Mouse (Mus musculus) cerebellum, postnatal 36 days (tissue): ENCODE measurements around the gene Gm7347.
"Not testable (repeated sequence)": the region's sequence is repeated elsewhere in the genome, so short reads cannot be mapped to it uniquely, and the experiment has no call there.

Experiments
- DNase-seq, 2 experiments: peaks; one replicate each; pipeline ENCODE4 v3.0.0; 2021 to 2022; ENCODE audit warnings: mixed read lengths in 2 of 2

Gene Gm7347

GRCm38 (mm10) chr5:26058481-26058880 lies at the start of gene Gm7347:
Gm7347 (minus strand) TSS chr5:26058581.
- not testable (repeated sequence) for DNase-seq

- not testable (repeated sequence) for DNase-seq
These were observed 46.9 kb upstream of the Gm7347 start, which contains the start of gene 5031410I06Rik for GRCm38 (mm10) chr5:26105262-26105661. 5031410I06Rik (minus strand) TSS chr5:26105362.

GRCm38 (mm10) chr5:26089191-26089590 lies 30.8 kb upstream of the Gm7347 start, which contains the start of gene Gm10471:
Gm10471 (minus strand) TSS chr5:26089291.
- DNase-seq, result not testable (repeated sequence)

- not testable (repeated sequence) for DNase-seq
These were observed 20.6 kb upstream of the Gm7347 start for GRCm38 (mm10) chr5:26079023-26079422.

- no peak for DNase-seq
These were observed 12.3 kb upstream of the Gm7347 start for GRCm38 (mm10) chr5:26070716-26071115.

DNA sequence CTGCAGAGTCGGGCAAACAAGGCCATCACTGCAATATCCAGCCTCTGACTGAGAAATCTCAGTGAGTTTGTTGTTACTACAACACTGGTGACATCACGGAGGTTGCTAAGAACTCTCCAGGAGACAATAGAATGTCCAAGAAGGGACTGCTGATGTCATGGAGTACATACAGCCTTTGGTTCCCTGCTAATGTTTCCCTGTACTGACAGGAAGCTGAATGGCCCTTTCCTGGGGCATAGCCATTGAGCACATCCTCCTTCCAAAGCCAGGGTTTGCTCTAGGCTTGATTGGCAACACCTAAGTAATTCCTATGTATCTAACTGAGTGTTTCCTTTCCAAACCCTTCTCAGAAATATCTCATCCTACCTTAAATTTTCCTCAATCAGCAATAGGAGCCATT lies 18.9 kb downstream of the Gm7347 start, which contains the start of gene Speer4a:
Gene Speer4a, minus strand, starts transcription at position 101 of the 400 bp plus-strand sequence.
- DNase-seq, result not testable (repeated sequence)

DNA sequence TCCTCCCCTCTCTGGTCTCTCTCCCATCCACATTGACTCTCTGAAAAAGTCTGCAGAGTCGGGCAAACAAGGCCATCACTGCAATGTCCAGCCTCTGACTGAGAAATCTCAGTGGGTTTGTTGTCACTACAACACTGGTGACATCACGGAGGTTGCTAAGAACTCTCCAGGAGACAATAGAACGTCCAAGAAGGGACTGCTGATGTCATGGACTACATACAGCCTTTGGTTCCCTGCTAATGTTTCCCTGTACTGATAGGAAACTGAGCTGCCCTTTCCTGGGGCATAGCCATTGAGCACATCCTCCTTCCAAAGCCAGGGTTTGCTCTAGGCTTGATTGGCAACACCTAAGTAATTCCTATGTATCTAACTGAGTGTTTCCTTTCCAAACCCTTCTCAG lies 35.6 kb downstream of the Gm7347 start, which contains the start of gene Gm5862:
Gene Gm5862, minus strand, starts transcription at position 101 of the 400 bp plus-strand sequence.
- not testable (repeated sequence) for DNase-seq

DNA sequence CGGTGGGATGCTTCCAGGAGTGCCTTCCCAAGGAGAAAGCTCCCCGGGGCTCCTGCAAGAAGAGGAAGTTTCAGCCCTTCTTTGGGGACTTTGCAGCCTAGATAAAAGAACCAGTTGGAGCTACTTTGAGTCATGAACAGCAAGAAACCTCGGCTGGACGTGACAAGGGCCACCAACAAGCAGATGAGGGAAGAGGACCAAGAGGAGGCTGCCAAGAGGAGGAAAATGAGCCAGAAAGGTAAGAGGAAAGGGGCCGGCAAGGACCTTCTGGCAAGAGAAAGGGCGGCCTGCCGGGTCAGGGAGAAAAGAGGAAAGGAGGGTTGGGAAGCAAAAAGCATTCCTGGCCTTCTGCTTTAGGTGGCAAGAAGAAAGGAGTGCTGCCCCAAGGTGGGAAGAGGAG lies 50.7 kb downstream of the Gm7347 start:
- not testable (repeated sequence) for DNase-seq

GRCm38 (mm10) chr5:26006937-26007695 lies 51.3 kb downstream of the Gm7347 start:
- DNase-seq, result peak; percentile 51 to 58

DNA sequence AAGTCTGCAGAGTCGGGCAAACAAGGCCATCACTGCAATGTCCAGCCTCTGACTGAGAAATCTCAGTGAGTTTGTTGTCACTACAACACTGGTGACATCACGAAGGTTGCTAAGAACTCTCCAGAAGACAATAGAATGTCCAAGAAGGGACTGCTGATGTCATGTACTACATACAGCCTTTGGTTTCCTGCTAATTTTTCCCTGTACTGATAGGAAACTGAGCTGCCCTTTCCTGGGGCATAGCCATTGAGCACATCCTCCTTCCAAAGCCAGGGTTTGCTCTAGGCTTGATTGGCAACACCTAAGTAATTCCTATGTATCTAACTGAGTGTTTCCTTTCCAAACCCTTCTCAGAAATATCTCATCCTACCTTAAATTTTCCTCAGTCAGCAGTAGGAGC lies 53.7 kb downstream of the Gm7347 start, which contains the start of gene Gm1979:
Gene Gm1979, minus strand, starts transcription at position 101 of the 400 bp plus-strand sequence.
- not testable (repeated sequence) for DNase-seq
